Mouse (Mus musculus) lung, embryonic 14.5 days (tissue): ENCODE results near the gene Slc26a1. TPM values are rescaled to one million over a fixed set of nuclear protein-coding genes. Genes with fewer than 3 reads are reported as not detected.
"Not testable (repeated sequence)": the region's sequence is repeated elsewhere in the genome, so short reads cannot be mapped to it uniquely, and the experiment has no call there.

ENCODE experiments used
- ATAC-seq: fragments of 200-750 bp; cut with Nextera tagmentation; 2 replicates; pipeline ENCODE4 v1.8.0; 2017; ENCODE audit warnings: mild to moderate bottlenecking, moderate TSS enrichment, moderate library complexity; ENCODE audit not compliant: insufficient read depth
- DNase-seq: peaks from one replicate; pipeline ENCODE4 v3.0.0-alpha.2; 2015
- H3K27ac ChIP-seq: fragments of 300-500 bp; sonication (generic); 2 replicates; pipeline ENCODE4 v1.5.1; 2014; ENCODE audit warnings: low read depth, mild to moderate bottlenecking, moderate library complexity
- H3K27me3 ChIP-seq: fragments of 300-500 bp; sonication (generic); 2 replicates; pipeline ENCODE4 v1.6.1; 2014; ENCODE audit warnings: low read length, control low read depth; ENCODE audit not compliant: insufficient read depth
- H3K36me3 ChIP-seq: fragments of 300-500 bp; sonication (generic); 2 replicates; pipeline ENCODE4 v1.6.1; 2014; ENCODE audit warnings: control low read depth; ENCODE audit not compliant: insufficient read depth
- H3K4me1 ChIP-seq: fragments of 300-500 bp; sonication (generic); 2 replicates; pipeline ENCODE4 v1.6.1; 2014; ENCODE audit warnings: antibody characterized with exemption, control low read depth; ENCODE audit not compliant: insufficient read depth
- H3K4me2 ChIP-seq: fragments of 300-500 bp; sonication (generic); 2 replicates; pipeline ENCODE4 v1.6.1; 2014; ENCODE audit warnings: mild to moderate bottlenecking
- H3K4me3 ChIP-seq: fragments of 300-500 bp; sonication (generic); 2 replicates; pipeline ENCODE4 v1.5.1; 2014; ENCODE audit warnings: low read depth, low read length
- H3K9ac ChIP-seq: fragments of 300-500 bp; sonication (generic); 2 replicates; pipeline ENCODE4 v1.6.1; 2014
- H3K9me3 ChIP-seq: fragments of 300-500 bp; sonication (generic); 2 replicates; pipeline ENCODE4 v1.6.1; 2016; ENCODE audit warnings: low read depth, low read length, control low read depth
- CTCF ChIP-seq: IDR thresholded peaks from 2 replicates; pipeline ENCODE4 v1.5.1; 2016; ENCODE audit warnings: antibody characterized with exemption, low read depth
- WGBS: fragments of 180-500 bp; shearing (Covaris S2); extraction: QIAGEN DNeasy Blood & Tissue Kit; methylation state at CpG from one replicate; pipeline ENCODE4 v1.1.7; 2014; 5-methylcytosine and 5-hydroxymethylcytosine counted together
- polyA plus RNA-seq: library from polyadenylated mRNA; unstranded; fragments of >200 nt; fragmentation: Nextera tagmentation; extraction: Ambion mirVana; gene quantifications from 2 replicates; pipeline ENCODE4 v1.2.1, GENCODE M21; 2014

Slc26a1 gene
- polyA plus RNA-seq, 1 experiment from 2014 or later, result 0.70 TPM

GRCm38 (mm10) chr5:108646343-108646660 lies 29.1 kb downstream of the Slc26a1 start:
- DNase-seq, result no peak
- H3K36me3 ChIP-seq, result peaks cover 79% of the 10 kb centered on the region
- WGBS, result 91% methylated on average over 3 of the region's 3 CpGs
- no peak for ATAC-seq
- H3K4me1 ChIP-seq, result no peaks in the 10 kb centered on the region
- no peak for TF ChIP-seq CTCF
- H3K4me2 ChIP-seq, result no peak overlapping the region
- no peak overlapping the region for H3K4me3 ChIP-seq
- no peaks in the 10 kb centered on the region for H3K9me3 ChIP-seq
- no peak overlapping the region for H3K27ac ChIP-seq
- no peaks in the 10 kb centered on the region for H3K27me3 ChIP-seq
- H3K9ac ChIP-seq, result no peak overlapping the region

DNA sequence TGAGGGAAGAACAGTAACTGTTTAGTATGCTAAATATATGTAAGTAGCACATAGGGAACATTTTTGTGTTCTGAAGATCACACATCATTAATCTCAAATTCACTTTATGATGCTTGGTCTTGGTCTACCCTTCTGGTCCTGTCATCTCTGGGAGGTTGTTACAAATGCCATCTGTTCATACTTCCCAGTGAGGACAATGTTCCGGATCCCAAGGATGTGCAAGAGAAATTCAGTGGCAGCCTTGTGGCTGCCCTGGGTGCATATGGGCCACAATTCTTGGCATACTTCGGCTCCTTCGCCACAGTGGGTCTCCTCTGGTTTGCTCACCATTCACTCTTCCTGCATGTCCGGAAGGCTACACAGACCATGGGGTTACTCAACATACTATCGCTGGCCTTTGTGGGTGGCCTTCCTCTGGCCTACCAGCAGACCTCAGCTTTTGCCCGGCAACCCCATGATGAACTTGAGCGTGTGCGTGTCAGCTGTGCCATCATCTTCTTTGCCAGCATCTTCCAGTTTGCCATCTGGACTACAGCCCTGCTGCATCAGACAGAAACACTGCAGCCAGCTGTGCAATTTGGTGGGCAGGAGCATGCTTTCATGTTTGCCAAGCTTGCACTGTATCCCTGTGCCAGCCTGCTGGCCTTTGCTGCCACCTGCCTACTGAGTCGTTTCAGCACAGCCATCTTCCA lies 29.6 kb downstream of the Slc26a1 start:
- TF ChIP-seq CTCF, result no peak
- DNase-seq, result no peak
- H3K4me1 ChIP-seq, result no peaks in the 10 kb centered on the region
- no peaks in the 10 kb centered on the region for H3K9me3 ChIP-seq
- no peak overlapping the region for H3K9ac ChIP-seq
- no peaks in the 10 kb centered on the region for H3K27me3 ChIP-seq
- no peak overlapping the region for H3K4me3 ChIP-seq
- H3K36me3 ChIP-seq, result peaks cover 77% of the 10 kb centered on the region
- no peak overlapping the region for H3K4me2 ChIP-seq
- no peak overlapping the region for H3K27ac ChIP-seq
- WGBS, result 87% methylated on average over 9 of the region's 9 CpGs
- ATAC-seq, result no peak

GRCm38 (mm10) chr5:108643674-108644073 lies 31.7 kb downstream of the Slc26a1 start:
- H3K27ac ChIP-seq, result no peak overlapping the region

DNA sequence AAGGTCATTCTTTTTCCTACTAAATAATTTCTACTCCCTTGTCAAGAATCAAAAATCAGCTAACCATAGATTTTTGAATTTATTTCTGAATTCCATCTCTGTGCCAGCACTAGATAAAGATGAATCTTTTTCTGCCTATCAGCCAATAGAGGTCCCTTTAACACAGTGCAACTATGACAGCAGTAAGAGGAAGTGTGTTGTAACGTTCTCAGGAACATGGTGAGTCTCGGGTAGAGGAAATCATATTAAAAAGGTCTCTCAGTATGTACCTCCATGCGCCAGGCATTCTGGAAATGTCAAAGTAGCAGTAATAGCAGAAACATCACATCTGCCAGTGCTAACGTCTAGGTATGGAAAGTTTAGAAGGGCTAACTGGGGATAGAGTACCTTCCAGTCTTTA lies 39.2 kb downstream of the Slc26a1 start:
- no peak for TF ChIP-seq CTCF
- Histone ChIP-seq H3K4me2 (no peak overlapping the region), H3K36me3 (0 out of 2 replicates have a peak, but pooled peaks cover 11% of the 10 kb centered on the region), H3K4me3 (no peak overlapping the region), H3K27ac (no peak overlapping the region), H3K9ac (no peak overlapping the region), H3K27me3 (no peaks in the 10 kb centered on the region), H3K4me1 (no peaks in the 10 kb centered on the region), H3K9me3 (no peaks in the 10 kb centered on the region)
- WGBS, result 66% methylated on average over 4 of the region's 4 CpGs
- DNase-seq (no peak), ATAC-seq (no peak)

More at GRCm38 (mm10) chr5:108643674-108644073, 31.7 kb downstream of the Slc26a1 start:
- no peak for TF ChIP-seq CTCF
- Histone ChIP-seq H3K27me3 (no peaks in the 10 kb centered on the region), H3K9me3 (no peaks in the 10 kb centered on the region), H3K36me3 (peaks cover 60% of the 10 kb centered on the region), H3K4me2 (no peak overlapping the region), H3K4me1 (no peaks in the 10 kb centered on the region), H3K9ac (no peak overlapping the region), H3K4me3 (no peak overlapping the region)
- WGBS, result 62% methylated on average over 2 of the region's 2 CpGs
- ATAC-seq (no peak), DNase-seq (no peak)

GRCm38 (mm10) chr5:108634088-108634487 lies 41.3 kb downstream of the Slc26a1 start:
- ATAC-seq, result not testable (repeated sequence)
- 86% methylated on average over 2 of the region's 3 CpGs for WGBS

DNA sequence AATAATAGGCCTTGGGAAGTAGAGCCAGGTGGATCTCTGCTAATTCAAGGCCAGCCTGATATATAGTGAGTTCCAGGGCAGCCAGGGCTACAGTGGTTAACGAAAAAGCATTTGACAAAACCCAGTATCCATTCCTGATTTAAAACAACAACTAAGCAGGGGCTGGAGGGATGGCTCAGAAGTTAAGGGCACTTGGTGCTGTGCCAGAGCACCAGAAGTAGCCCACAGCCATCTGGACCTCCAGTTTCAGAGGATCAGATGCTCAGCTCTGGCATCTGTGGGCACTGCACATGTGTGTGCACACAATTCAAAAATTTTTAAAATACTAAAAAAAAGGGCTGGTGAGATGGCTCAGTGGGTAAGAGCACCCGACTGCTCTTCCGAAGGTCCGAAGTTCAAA lies 41.7 kb downstream of the Slc26a1 start:
- no peak for DNase-seq
- H3K4me3 ChIP-seq, result no peak overlapping the region
- 83% methylated on average over 4 of the region's 4 CpGs for WGBS
- peaks cover 7% of the 10 kb centered on the region for H3K4me1 ChIP-seq
- no peak overlapping the region for H3K4me2 ChIP-seq
- no peak overlapping the region for H3K9ac ChIP-seq
- H3K36me3 ChIP-seq, result 0 out of 2 replicates have a peak, but pooled peaks cover 5% of the 10 kb centered on the region
- no peak for ATAC-seq
- no peaks in the 10 kb centered on the region for H3K27me3 ChIP-seq
- no peak overlapping the region for H3K27ac ChIP-seq
- no peak for TF ChIP-seq CTCF
- no peaks in the 10 kb centered on the region for H3K9me3 ChIP-seq

More at GRCm38 (mm10) chr5:108634088-108634487, 41.3 kb downstream of the Slc26a1 start:
- H3K4me1 ChIP-seq, DNase-seq, H3K9ac ChIP-seq, H3K27ac ChIP-seq, H3K4me2 ChIP-seq, H3K9me3 ChIP-seq, H3K27me3 ChIP-seq, H3K36me3 ChIP-seq, H3K4me3 ChIP-seq: not testable (repeated sequence)

DNA sequence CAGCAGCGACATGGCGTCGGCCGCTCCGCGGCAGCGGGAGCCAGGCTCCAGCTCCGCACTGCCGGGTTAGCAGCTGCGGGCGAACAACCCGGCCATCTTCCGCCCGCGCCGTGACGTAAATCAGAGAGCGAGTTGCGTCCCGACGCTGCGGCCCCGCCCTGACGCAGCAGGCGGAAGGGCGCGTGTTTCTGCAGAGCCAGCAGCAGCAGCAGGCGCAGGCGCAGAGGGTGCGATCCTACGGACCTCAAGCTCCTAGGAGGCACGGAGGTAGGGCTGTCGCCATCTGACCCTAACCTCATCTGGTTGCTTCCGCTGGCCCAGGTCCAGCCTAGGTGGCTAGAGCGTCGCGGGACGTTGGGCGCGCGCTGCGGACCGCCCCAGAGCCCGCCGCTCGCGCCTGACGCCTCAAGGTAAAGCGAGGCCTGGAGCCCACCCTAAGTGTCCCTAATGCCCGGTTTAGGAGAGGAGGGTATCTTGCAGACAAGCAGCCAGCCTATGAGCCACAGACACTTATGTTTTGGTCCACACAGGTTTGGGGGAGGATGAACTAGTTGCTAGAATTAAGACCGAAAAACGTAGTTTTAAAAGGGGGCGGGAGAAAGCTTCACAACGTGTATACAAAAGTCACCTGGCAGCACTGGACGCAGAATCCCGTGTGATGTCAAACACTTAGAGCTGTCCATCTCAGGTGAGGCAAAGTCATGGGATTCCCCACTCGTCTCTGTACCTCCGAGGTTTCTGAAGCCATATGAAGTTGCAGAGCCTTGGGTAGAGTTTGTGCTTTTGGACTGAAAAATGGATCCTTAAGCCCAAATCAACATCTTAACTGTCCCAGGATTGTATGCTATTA lies 45.5 kb downstream of the Slc26a1 start, which contains the start of the genes Gak and Tmem175:
TSS of gene Gak (minus strand) at position 122 of the 850 bp plus-strand sequence.
TSS of gene Tmem175 (plus strand) at position 137 of the 850 bp plus-strand sequence.
- Histone ChIP-seq H3K36me3 (0 out of 2 replicates have a peak, but pooled peaks cover 2% of the 10 kb centered on the region), H3K27me3 (no peaks in the 10 kb centered on the region), H3K4me1 (peaks cover 9% of the 10 kb centered on the region), H3K27ac (peak within 1 kb of the TSS; percentile 88), H3K9me3 (no peaks in the 10 kb centered on the region), H3K9ac (peak within 1 kb of the TSS; percentile 93), H3K4me2 (peak within 1 kb of the TSS; percentile 62), H3K4me3 (peak within 1 kb of the TSS; percentile 77)
- ATAC-seq, result peak; percentile 98
- TF ChIP-seq CTCF, result no peak
- DNase-seq, result peak; percentile 98
- WGBS, result under 1% methylated on average over 58 of the region's 58 CpGs
